Mouse (Mus musculus) brain, embryonic 14.5 days (tissue): Measurements from ENCODE around the gene 2010003K11Rik.

ENCODE experiments used
- CTCF ChIP-seq: fragments of 200-500 bp; IDR thresholded peaks from 2 replicates; pipeline ENCODE4 v1.5.1; 2012; ENCODE audit warnings: inconsistent platforms, mild to moderate bottlenecking, moderate library complexity, borderline replicate concordance; ENCODE audit not compliant: insufficient read depth, insufficient read length; ENCODE audit errors: extremely low read depth
- POLR2A ChIP-seq: fragments of 200-500 bp; IDR thresholded peaks from 2 replicates; pipeline ENCODE4 v1.6.1; 2012; ENCODE audit warnings: mild to moderate bottlenecking, inconsistent platforms, borderline replicate concordance; ENCODE audit not compliant: poor library complexity, insufficient read depth, insufficient read length, severe bottlenecking; ENCODE audit errors: extremely low read depth

DNA sequence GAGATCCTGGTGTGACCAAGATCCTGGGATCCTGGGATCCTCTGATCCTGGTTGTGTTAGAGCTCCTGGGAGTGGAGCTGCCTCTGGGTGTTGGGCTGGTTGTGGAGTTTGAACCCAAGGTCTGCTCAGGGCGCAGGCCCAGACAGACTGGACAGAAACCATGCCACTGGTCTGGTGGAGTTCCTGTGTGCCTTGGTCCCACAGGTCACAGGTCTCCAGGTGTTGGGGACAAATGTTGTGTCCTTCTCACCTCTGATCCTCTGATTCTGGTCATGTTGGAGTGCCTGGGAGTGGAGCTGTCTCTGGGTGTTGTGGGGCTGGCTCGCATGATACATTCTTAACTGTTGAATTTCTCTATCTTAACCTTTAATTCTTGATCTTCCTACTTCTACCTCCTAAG, 36.3 kb upstream of the 2010003K11Rik start:
- no peak for TF ChIP-seq CTCF
- no peak for TF ChIP-seq POLR2A
